Mouse (Mus musculus) kidney, adult 18-20 months (tissue): Measurements from ENCODE around the gene Gmeb2.

ENCODE experiments used
- DNase-seq: peaks from one replicate; pipeline ENCODE4 v3.0.0; 2021

Gene Gmeb2

DNA sequence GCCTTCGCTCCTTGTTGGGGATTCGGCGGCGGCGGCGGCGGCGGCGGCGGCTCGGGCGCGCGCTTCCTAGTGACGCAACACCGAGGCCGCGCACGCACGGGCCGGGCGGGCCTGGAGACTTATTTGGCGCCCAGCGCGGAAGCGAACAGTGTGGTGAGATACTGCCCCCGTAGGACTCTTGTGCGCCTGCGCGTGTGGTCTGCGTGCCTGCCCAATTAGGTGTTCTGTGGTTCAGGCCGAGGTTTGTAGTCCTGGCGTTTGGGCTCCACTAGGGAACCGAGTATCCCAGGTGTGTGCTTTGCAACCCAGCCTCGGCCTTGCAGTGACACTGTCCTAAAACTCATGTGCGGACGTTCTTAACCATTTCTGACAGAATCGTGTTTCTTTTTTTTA is at the start of gene Gmeb2:
Gene Gmeb2 (minus strand): TSS at position 78 of the 393 bp plus-strand sequence.
- DNase-seq = peak; percentile 93

DNA sequence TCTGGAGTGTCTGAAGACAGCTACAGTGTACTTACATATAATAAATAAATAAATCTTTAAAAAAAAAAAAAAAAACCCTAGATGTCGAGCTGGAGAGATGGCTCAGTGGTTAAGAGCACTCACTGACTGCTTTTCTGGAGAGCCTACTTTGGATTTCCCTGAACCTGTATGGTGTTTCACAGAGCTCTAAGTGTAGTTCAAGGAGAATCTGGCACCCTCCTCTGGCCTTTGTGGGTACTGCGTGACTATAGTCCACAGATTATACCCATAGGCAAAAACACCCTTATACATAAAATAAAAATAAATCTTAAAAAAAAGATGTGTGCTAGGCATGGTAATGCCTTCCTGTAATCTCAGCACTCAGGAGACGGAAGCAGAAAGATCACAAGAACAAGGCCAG is 46.2 kb upstream of the Gmeb2 start:
- peak; percentile 83 for DNase-seq

DNA sequence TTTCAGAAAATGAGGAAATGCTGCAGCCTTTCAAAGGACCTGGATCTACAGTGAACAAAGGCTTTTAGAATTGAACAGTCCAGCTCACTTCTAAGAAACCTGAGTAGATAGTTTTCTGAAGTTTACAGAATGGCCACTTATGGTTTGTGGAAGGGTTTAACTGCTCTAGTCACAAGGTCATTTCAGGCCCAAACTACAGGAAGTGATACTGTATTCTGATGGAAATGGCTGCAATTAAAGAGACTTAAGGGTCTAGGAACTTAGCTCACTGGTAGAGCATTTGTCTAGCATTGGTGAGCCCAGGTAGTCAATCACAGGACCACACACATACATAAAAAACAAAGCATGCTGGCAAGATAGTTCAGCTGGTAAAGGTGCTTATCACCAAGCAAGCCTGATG is 44.7 kb upstream of the Gmeb2 start:
- DNase-seq = no peak

DNA sequence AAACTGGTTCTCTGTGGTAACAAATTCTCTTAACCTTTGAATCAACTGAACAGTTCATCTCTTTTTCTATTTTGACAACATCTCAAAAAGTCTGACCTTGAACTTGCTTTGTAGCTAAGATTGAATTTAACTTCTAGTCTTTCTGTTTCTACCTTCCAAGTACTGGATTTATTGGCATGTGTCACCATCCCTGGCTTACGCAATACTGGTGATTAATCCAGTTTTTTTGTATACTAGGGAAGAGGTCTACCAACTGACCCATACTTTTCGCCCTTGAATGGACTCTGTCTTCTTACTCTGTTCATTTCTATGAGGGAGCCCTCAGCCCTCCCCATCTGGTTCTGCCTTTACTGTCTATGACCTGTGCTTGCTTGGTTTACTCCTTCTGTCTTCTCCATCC is 38.3 kb upstream of the Gmeb2 start:
- DNase-seq = no peak

DNA sequence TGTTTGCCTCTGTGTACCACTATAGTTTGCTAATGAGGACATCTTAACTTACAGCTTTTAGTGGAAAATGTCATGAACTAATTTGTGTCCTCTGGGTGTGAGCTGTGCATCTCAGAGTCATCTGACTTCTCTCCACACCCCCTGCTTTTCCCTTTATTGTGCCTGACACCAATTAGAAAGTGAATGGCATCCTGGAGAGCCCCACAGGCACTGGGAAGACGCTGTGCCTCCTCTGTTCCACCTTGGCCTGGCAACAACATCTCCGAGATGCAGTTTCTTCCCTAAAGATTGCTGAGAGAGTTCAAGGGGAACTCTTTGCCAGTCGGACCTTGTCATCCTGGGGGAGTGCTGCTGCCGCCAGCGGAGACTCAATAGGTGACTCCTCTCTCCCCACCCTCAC is 34.3 kb upstream of the Gmeb2 start:
- DNase-seq = no peak

DNA sequence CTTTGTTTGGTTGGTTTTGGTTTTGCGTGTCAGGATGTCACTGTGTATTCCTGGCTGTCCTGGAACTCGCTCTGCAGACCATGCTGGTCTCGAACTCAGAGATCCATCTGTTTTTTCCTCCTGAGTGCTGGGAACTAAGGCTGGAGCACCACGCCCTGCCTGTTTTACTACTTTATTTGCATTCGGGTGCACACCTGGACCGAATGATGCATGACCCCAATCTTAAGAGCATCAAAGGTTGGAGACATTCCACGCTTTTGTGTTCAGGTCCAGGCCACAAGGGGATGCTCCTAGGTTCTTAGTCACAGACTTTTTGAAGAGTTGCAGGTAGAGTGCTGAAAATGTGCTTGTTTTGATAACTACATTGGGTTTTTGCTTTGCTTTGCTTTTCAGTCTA is 32.3 kb upstream of the Gmeb2 start:
- no peak for DNase-seq

DNA sequence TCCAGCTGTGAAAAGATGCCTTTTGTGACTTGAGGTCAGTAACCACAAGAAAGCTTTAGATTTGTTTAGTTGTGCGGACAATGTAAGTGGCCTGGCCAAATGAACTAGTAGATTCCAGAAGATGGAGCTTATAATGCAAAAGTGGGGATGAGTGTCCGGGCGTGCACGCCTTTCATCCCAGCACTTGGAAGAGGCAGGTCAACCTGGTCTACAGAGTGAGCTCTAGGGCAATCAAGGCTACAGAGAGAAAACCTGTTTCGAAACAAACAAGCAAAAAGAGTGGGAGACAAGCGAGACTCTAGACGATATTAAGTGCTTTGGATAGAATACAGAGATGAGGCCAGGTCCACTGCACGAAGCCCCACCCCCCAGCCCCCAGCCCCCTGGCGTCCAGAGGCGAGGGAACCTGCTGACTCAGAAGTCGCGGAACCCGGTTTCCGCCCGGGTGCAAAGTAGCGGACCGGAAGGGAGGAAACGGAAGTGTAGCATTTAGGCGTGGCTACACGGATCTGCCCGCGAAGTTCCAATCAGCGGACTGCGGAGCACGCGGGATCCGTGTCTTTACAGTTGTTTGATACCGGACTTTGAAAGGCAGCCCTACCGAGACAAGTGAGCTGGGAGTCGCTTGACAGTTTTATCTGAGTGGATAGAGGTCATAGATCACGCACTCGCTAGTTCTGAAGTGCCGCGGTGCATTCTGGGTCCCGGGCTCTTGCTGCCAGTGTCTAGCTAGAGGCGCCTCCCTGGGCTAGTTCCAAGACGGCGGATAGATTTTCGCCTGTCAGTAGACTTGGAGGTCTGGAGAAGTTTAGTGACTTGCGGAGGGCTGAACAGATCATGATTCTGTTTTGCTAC is 31.6 kb upstream of the Gmeb2 start, which contains the start of gene Rtel1:
Gene Rtel1 (plus strand): TSS at position 492 of the 855 bp plus-strand sequence.
- DNase-seq = peak; percentile 87

DNA sequence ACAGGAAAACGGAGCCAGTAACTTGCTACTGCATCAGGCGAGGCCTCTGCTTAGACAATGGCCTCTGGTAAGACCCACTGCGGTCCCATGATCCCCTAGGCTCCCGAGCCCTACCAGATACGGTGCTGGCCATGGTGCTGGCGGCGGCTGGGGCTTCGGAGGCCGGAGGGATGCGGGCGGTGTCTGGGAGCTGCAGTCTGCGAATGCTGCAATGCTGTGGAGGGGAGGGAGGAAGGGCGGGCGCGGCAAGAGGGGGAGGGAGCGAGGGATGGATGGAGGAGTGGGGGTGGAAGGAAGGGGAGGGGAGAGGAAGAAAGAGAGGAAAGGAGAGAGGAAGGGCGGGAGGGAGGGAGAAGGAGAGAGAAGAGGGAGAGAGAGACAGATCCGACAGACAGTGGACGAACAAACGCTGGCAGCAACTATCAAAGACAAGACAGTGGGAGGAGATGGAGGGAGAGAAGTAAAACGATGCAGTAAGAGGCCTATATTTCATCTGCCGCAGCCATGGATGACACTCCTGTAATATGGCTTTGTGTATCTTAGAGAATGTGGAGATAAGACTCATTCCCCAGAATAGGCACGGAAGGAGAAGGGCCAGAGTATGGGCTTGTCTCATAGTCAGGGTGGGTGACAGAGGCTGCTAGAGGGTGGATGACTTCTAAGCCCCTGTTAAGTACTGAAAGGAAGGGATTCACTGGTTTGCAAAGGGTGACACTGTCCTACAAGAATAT is 26.4 kb upstream of the Gmeb2 start, which contains the start of gene Stmn3:
Gene Stmn3 (minus strand): TSS at position 421 of the 731 bp plus-strand sequence.
- peak; percentile 28 for DNase-seq

DNA sequence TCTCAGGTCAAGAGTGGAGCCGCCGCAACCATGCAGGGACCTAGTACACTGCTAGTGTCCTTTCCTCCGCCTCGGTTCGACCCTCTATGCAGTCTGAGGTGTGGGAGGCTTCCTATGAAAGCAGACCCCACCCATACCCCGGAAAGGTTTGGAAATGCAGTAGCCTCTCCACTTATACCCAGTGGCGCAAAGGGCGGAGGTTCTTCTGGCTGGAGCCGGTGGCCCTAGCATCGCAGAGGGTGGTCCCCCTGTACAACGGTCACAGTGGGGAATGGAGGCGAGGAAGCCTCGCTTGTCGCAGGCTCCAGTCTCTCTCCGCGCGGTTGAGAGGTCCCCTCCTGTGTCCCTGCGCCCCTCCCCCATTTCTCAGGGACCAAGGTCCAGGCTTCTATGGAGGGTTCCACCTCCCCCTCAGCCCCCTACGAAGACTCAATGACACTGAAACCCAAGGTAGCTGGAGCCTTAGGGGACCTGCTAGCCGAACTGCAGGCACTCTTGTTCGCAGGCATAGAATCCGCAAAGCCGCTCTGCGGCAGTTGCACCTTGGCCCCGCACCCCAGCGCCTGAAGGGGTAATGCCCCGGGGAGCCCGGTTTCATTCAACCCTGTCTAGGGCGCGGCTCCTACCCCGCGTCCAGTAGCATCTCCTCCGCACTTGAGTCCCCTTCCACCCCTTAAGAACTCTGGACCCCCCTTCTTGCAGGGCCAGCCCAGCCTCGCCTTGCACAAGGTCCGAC is 25.7 kb upstream of the Gmeb2 start:
- DNase-seq = no peak

DNA sequence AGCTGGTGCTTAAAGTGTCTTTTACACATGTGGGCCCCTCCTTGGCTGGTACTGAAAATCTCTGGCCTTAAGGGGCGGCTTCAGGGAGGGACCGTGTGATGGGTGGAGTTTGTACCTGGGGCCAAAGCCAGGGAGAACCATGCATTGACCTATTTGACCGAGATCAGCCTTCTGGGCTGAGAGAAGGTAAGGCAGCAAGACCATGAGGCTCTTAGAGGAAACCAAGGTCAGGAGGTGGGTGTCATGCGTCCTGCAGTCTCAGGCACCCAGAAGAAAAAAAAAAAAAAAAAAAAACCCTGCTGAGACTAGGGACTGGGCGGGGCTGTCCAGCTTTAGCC is 25.1 kb upstream of the Gmeb2 start:
- DNase-seq = no peak

DNA sequence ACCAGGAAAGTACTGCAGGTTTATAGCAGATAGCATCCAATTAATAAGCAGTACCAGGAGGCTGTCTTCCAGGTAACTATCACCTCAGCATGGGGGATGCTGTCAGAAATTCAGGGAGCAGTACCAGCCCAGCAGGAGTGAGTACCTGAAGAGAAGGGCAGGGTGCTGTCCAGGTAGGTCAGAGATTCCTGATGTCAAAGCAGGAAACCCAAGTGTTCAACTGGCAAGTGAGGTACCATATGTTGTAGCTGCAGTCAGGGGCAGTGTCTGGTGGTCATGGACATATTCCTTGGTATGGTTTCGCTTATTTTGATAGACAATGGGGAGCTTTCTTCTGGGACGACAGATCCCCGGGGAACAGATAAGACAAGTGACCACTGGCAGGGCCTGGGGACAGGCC is 24.6 kb upstream of the Gmeb2 start:
- no peak for DNase-seq

DNA sequence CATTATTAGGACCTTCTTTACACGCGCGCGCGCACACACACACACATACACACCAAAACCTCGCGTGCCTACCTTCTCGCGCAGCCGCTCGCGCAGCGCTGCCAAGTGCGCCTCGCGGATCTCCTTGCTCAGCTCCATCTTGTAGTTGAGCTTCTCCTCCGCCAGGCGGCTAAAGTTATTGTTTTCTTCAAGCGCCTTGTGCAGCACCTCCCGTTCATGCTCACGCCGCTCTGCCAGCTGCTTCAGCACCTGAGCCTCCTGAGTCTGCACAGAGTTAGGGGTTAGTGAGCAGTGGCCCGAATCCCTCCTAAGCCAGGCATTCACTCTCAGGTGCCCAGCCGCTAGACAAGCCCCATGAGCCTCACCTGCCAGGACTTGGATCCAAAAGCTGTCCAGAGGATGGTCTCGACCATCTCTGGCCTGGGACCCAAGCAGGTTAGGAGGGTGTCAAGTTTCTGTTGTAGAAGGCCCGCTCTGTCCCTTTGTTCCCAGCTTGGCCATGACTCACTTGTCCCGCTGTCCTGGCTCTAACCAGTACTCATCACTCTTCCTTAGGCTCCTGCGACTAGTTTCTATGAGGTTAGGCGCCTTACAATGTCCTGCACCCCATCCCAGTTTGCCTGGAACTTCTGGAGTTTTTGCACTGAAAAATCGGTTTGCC is 19.4 kb upstream of the Gmeb2 start:
- peak; percentile 57 for DNase-seq

DNA sequence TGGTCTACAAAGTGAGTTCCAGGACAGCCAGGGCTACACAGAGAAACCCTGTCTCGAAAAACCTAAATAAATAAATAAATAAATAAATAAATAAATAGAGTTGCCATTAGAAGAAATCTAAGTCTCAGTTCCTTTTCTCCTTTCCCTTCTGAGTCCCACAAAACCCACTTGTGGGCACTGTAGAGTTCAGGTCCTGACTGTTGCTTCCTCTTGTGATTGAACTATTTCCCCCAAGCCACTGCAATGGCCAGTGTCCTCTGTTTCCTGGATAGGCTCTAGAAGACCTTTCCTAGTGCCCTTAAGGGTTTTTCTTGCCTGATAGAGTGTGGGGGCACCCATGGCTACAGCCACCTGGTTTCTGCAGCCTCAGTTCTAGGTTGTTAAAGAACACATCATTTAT is 17.1 kb upstream of the Gmeb2 start:
- no peak for DNase-seq

DNA sequence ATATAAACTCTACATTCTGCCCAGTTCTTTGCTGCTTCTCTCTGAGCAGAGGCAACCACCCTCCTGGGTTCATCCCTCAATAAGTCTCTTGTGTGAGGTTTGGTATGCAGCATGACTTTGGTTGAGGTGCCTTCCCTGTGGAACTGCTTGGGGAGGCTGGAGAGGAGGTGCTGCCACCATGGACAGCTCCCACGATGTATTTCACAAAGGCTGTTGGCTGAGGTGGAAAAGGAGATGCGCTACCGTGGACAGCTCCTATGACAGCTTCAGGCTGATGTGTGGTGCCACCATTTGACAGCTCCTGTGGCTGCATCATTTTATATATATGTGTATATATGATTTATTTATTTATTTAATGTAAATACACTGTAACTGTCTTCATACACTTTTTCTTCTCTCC is 14.2 kb upstream of the Gmeb2 start:
- no peak for DNase-seq

DNA sequence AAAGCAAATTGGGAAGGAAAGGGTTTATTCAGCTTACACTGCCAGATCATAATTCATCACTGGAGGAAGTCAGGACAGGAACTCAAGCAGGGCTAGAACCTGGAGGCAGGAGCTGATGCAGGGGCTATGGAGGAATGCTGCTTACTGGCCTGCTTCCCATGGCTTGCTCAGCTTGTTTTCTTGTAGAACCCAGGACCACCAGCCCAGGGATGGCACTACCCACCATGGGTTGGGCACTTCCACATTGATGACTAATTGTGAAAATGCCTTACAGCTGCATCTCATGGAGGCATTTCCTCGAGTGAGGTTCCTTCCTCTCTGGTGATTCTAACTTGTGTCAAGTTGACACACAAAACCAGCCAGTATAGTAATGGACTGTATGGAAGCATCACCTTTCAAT is 3.1 kb upstream of the Gmeb2 start:
- DNase-seq = no peak

DNA sequence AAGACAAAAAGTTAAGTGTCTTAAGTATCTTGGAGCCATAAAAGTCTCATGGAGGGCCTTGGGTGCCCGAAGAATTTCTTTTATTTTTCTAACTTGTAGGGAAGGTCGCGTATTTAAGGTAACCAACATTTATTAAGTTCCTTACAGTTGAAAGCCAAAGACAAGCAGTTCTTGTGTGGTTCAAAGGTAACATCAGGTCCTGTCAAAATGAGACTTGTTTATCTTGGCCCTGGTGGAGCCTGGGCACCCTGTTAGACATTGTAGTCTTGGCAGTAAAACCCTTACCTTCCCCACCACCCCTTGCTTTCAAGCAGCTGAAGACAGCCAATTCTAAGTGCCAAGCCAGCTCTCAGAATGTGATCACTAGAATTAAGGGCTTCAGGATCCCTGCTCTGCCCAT is 856 bp upstream of the Gmeb2 start:
- no peak for DNase-seq

DNA sequence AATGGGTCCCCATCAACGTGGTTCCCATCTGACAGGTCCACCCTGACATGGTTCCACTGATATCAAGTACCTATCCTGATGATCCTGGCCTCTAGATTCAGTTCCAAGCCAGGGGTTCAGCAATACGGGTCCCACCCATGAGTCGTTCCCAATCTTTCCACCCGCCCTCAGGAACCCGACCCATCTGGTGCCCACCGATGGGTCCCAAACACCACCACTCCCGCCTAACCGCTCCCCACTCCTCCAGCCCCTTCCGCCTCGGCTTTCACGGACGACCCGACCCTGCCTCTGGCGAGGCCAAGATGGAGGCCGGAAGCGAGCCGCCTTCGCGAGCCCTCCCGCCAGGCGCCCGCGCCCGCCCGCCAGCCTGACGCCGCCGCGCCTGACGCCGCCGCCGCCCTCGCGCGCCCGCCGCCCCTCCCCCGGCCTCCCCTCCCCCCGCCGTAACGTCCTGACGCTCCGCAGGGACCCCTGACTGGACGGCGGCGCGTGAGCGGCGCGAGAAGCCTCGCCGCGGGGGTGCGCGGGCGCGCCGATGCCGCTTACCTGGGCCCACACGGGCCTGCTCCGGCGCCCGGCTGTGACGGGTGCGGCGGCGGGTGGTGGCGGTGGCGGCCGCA is 387 bp downstream of the Gmeb2 start:
- peak; percentile 86 for DNase-seq

DNA sequence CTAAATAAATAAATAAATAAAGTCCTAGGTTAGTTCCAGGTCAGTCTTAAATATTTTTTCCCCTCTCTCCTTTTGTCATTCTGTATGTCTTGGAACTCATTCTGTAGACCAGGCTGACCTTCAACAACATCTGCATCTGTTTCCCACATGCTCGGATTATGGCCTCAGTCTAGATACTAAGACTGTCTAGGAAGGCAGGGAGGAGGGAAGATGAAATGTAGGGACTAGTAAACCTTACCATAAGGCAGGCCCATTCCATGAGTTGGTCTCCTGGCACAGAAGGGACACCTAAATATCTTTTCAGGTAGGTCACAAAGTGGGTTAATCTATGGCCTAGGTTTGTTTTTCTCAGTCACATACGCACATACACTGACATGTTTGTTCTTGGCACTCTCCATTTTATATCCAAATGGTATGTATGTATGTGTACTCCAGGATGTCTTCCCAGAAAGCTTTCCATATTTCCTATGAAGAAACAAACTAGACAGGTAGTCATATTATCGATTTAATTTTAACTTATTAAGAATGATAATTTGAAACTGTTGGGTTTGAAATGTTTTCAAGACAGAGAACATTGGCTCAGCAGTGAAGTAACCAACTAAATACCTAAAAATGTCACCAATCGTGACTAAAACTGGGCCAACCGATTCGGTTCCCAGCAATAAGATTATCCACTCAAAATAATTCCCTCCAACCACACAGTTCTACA is 1.1 kb downstream of the Gmeb2 start:
- no peak for DNase-seq

DNA sequence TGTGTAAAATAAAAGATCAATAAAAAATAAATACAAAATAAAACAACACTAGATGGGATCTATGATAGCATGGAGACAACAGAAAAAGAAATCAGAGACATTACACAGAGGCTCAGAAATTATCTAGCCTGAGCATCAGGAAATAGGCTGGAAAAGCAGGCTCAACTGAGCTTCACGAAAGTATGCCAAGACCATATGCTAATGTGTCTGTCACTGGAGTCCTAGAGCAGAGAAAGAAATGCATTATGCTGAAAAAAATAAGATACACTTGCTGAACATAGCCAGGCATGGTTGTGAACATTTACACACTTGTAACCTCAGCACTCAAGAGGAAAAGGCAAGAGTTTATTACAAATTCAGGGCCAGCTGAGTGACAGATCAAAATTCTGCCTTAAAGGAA is 7.9 kb downstream of the Gmeb2 start:
- no peak for DNase-seq

DNA sequence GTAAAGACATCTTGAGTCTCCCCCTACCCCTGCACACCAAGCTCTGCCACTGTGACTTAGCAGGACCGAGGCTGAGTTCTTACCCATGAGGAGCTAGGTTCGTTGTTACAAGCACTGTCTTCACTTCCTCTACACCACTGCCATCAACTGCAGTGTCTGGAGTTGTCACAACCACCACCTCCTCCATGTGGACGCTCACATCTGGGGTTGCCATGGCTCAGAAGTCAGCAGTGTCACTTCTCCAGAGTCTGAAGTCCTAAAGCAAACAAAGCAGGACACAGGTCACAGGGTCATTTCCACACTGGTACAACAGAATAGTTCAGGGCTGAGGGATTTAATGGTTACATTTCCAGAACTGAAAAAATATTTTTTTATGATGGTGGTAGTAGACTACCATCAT is 10.0 kb downstream of the Gmeb2 start:
- DNase-seq = no peak

DNA sequence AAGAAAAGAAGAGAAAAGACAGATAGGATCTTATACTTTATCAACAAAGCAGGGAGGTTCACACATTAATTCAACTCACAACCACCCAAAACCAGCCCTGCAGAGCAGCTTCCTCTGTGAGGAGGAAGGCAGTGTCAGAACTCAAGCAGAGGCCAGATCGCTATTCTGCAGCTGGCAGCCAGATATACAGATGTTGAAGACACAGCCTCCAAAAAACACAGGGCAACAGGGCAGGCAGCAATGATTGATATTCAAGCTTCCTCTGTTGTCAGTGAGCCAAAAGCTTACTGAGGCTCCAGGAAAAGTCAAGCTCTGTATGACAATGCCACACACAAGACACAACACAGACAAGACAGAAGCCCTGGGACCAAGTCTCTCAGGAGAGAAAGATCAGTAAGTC is 11.1 kb downstream of the Gmeb2 start:
- DNase-seq = peak; percentile 39

DNA sequence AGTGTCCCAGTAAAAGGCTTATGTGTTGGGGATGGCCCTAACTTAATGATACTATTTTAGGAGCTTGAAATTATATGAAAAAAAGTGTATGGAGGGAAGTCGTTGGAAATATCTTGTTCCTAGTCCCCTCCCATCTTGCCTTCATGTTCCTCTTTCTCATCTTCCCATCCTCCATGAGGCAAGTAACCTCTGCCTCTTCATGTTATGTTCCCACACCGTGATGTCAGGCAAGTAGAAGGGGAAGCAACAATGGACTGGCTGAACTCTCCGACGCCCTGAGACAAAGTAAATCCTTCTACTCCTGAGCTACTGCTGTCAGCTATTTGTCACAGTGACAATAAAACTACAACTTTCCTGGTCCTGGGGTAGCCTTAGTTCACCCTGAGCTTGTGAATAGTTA is 13.2 kb downstream of the Gmeb2 start:
- no peak for DNase-seq
